Mouse (Mus musculus) MEL (cell line): ENCODE results near the gene Ripor3. TPM values are rescaled to one million over a fixed set of nuclear protein-coding genes. Genes with fewer than 3 reads are reported as not detected.

ENCODE experiments used
- DNase-seq: peaks from one replicate; pipeline ENCODE4 v3.0.0; 2011; ENCODE audit warnings: low read depth, low spot score
- H3K27ac ChIP-seq: 2 replicates; pipeline ENCODE4 v1.5.1; 2012; ENCODE audit warnings: low read depth, mild to moderate bottlenecking, control low read depth, low read length, moderate library complexity; ENCODE audit not compliant: control insufficient read depth
- H3K27me3 ChIP-seq, 2 experiments: fragments of 150-350 bp in 1 of 2; sonication (generic) in 1 of 2; 2 replicates each; pipeline ENCODE4 v1.6.1; 2012; ENCODE audit warnings: low read length in 2 of 2, mild to moderate bottlenecking in 2 of 2, improper control_type of control experiment in 1 of 2, moderate library complexity in 1 of 2; ENCODE audit not compliant: insufficient read depth in 2 of 2, control insufficient read depth in 1 of 2
- H3K36me3 ChIP-seq, 2 experiments: 2 replicates each; pipeline ENCODE4 v1.6.1; 2012 to 2014; ENCODE audit warnings: low read length in 2 of 2, improper control_type of control experiment in 1 of 2, inconsistent platforms in 1 of 2, mild to moderate bottlenecking in 1 of 2; ENCODE audit not compliant: insufficient read depth in 2 of 2, control insufficient read depth in 1 of 2
- H3K4me1 ChIP-seq, 2 experiments: fragments of 150-350 bp in 1 of 2; sonication (generic) in 1 of 2; 2 replicates each; pipeline ENCODE4 v1.6.1; 2012; ENCODE audit warnings: low read length in 2 of 2, improper control_type of control experiment in 1 of 2, mild to moderate bottlenecking in 1 of 2; ENCODE audit not compliant: insufficient read depth in 2 of 2, control insufficient read depth in 1 of 2
- H3K4me3 ChIP-seq, 2 experiments: fragments of 150-350 bp in 1 of 2; sonication (generic) in 1 of 2; 2 replicates each; pipeline ENCODE4 v1.5.1; 2012; ENCODE audit warnings: low read depth in 2 of 2, low read length in 2 of 2, mild to moderate bottlenecking in 2 of 2, moderate library complexity in 2 of 2, control low read depth in 1 of 2, improper control_type of control experiment in 1 of 2; ENCODE audit not compliant: control insufficient read depth in 1 of 2, insufficient read depth in 1 of 2
- H3K79me2 ChIP-seq: 2 replicates; pipeline ENCODE4 v1.6.1; 2012; ENCODE audit warnings: mild to moderate bottlenecking, low read length, moderate library complexity; ENCODE audit not compliant: control insufficient read depth, poor library complexity, insufficient read depth
- H3K9ac ChIP-seq: 2 replicates; pipeline ENCODE4 v1.6.1; 2012; ENCODE audit warnings: low read depth, mild to moderate bottlenecking, control low read depth, low read length, moderate library complexity; ENCODE audit not compliant: control insufficient read depth, poor library complexity, severe bottlenecking
- H3K9me3 ChIP-seq: fragments of 150-350 bp; sonication (generic); replicated peaks from 2 replicates; pipeline ENCODE4 v1.6.1; 2012; ENCODE audit warnings: mild to moderate bottlenecking, low read length, improper control_type of control experiment, moderate library complexity; ENCODE audit not compliant: insufficient read depth
- CHD2 ChIP-seq: IDR thresholded peaks from 2 replicates; pipeline ENCODE4 v1.6.1; 2011; ENCODE audit warnings: low read length, improper control_type of control experiment
- EP300 ChIP-seq, 2 experiments: IDR thresholded peaks; 2 replicates each; pipeline ENCODE4 v1.6.1; 2011; ENCODE audit warnings: improper control_type of control experiment in 2 of 2, low read length in 2 of 2, low read depth in 1 of 2, mild to moderate bottlenecking in 1 of 2
- ETS1 ChIP-seq: IDR thresholded peaks from 2 replicates; pipeline ENCODE4 v1.6.1; 2012; ENCODE audit warnings: low read depth, mild to moderate bottlenecking, inconsistent platforms, low read length, improper control_type of control experiment, moderate library complexity
- GABPA ChIP-seq: IDR thresholded peaks from 2 replicates; pipeline ENCODE4 v1.6.1; 2012; ENCODE audit warnings: low read depth, mild to moderate bottlenecking, inconsistent platforms, low read length, improper control_type of control experiment, moderate library complexity
- HCFC1 ChIP-seq: IDR thresholded peaks from 2 replicates; pipeline ENCODE4 v1.6.1; 2012; ENCODE audit warnings: low read depth, mild to moderate bottlenecking, inconsistent platforms, low read length, improper control_type of control experiment, moderate library complexity
- JUND ChIP-seq: IDR thresholded peaks from 2 replicates; pipeline ENCODE4 v1.6.1; 2011; ENCODE audit warnings: low read depth, mild to moderate bottlenecking, improper control_type of control experiment, low read length
- KAT2A ChIP-seq: conservative IDR thresholded peaks from 2 replicates; pipeline ENCODE4 v1.6.1; 2012; ENCODE audit warnings: low read depth, low read length, improper control_type of control experiment, inconsistent platforms
- MAX ChIP-seq: IDR thresholded peaks from 2 replicates; pipeline ENCODE4 v1.6.1; 2011; ENCODE audit warnings: low read length, improper control_type of control experiment
- MAZ ChIP-seq: IDR thresholded peaks from 2 replicates; pipeline ENCODE4 v1.6.1; 2012; ENCODE audit warnings: low read depth, mild to moderate bottlenecking, inconsistent platforms, low read length, improper control_type of control experiment
- MEF2A ChIP-seq: IDR thresholded peaks from 2 replicates; pipeline ENCODE4 v1.6.1; 2014; ENCODE audit warnings: low read depth, mild to moderate bottlenecking, inconsistent platforms, low read length, improper control_type of control experiment; ENCODE audit not compliant: poor library complexity, insufficient replicate concordance, severe bottlenecking; ENCODE audit errors: extremely low read depth
- MXI1 ChIP-seq: IDR thresholded peaks from 2 replicates; pipeline ENCODE4 v1.6.1; 2011; ENCODE audit warnings: mild to moderate bottlenecking, low read depth, low read length, improper control_type of control experiment
- MYB ChIP-seq: IDR thresholded peaks from 2 replicates; pipeline ENCODE4 v1.6.1; 2011; ENCODE audit warnings: mild to moderate bottlenecking, low read depth, low read length, improper control_type of control experiment
- MYC ChIP-seq: IDR thresholded peaks from 2 replicates; pipeline ENCODE4 v1.6.1; 2011; ENCODE audit warnings: low read depth, mild to moderate bottlenecking, low read length, improper control_type of control experiment, moderate library complexity
- NELFE ChIP-seq: IDR thresholded peaks from 2 replicates; pipeline ENCODE4 v1.6.1; 2011; ENCODE audit warnings: low read depth, low read length, improper control_type of control experiment
- POLR2AphosphoS2 ChIP-seq: IDR thresholded peaks from 2 replicates; pipeline ENCODE4 v1.6.1; 2011; ENCODE audit warnings: low read length, improper control_type of control experiment
- RAD21 ChIP-seq: IDR thresholded peaks from 2 replicates; pipeline ENCODE4 v1.6.1; 2011; ENCODE audit warnings: mild to moderate bottlenecking, low read depth, low read length, improper control_type of control experiment
- RCOR1 ChIP-seq: IDR thresholded peaks from 2 replicates; pipeline ENCODE4 v1.6.1; 2012; ENCODE audit warnings: low read depth, mild to moderate bottlenecking, inconsistent platforms, low read length, improper control_type of control experiment
- SIN3A ChIP-seq: IDR thresholded peaks from 2 replicates; pipeline ENCODE4 v1.6.1; 2012; ENCODE audit warnings: low read length, improper control_type of control experiment, inconsistent platforms
- SMC3 ChIP-seq: IDR thresholded peaks from 2 replicates; pipeline ENCODE4 v1.6.1; 2011; ENCODE audit warnings: low read depth, low read length, improper control_type of control experiment
- TBP ChIP-seq: IDR thresholded peaks from 2 replicates; pipeline ENCODE4 v1.8.0; 2011; ENCODE audit warnings: low read depth, low read length, improper control_type of control experiment
- TCF12 ChIP-seq: IDR thresholded peaks from 2 replicates; pipeline ENCODE4 v1.6.1; 2014; ENCODE audit warnings: low read depth, mild to moderate bottlenecking, inconsistent platforms, low read length, improper control_type of control experiment, moderate library complexity
- UBTF ChIP-seq: IDR thresholded peaks from 2 replicates; pipeline ENCODE4 v1.6.1; 2012; ENCODE audit warnings: low read depth, mild to moderate bottlenecking, inconsistent platforms, low read length, improper control_type of control experiment, moderate library complexity, borderline replicate concordance; ENCODE audit not compliant: insufficient read depth
- USF1 ChIP-seq: IDR thresholded peaks from 2 replicates; pipeline ENCODE4 v1.6.1; 2014; ENCODE audit warnings: low read depth, mild to moderate bottlenecking, inconsistent platforms, low read length, improper control_type of control experiment, moderate library complexity
- USF2 ChIP-seq, 2 experiments: IDR thresholded peaks; 2 replicates each; pipeline ENCODE4 v1.6.1; 2011 to 2012; ENCODE audit warnings: improper control_type of control experiment in 2 of 2, low read length in 2 of 2, borderline replicate concordance in 1 of 2, inconsistent platforms in 1 of 2, low read depth in 1 of 2, mild to moderate bottlenecking in 1 of 2; ENCODE audit not compliant: insufficient read depth in 1 of 2
- ZC3H11A ChIP-seq: IDR thresholded peaks from 2 replicates; pipeline ENCODE4 v1.6.1; 2012; ENCODE audit warnings: low read depth, mild to moderate bottlenecking, inconsistent platforms, low read length, improper control_type of control experiment
- ZKSCAN1 ChIP-seq: IDR thresholded peaks from 2 replicates; pipeline ENCODE4 v1.6.1; 2012; ENCODE audit warnings: low read depth, mild to moderate bottlenecking, inconsistent platforms, low read length, improper control_type of control experiment, moderate library complexity
- ZMIZ1 ChIP-seq: IDR thresholded peaks from 2 replicates; pipeline ENCODE4 v1.6.1; 2012; ENCODE audit warnings: low read depth, mild to moderate bottlenecking, inconsistent platforms, low read length, improper control_type of control experiment, moderate library complexity
- ZNF384 ChIP-seq: IDR thresholded peaks from 2 replicates; pipeline ENCODE4 v1.6.1; 2012; ENCODE audit warnings: low read depth, mild to moderate bottlenecking, inconsistent platforms, low read length, improper control_type of control experiment
- polyA plus RNA-seq, 2 experiments: library from polyadenylated mRNA; stranded (reverse) in 1 of 2; unstranded in 1 of 2; fragments of >175 nt in 1 of 2; fragments of >200 nt in 1 of 2; gene quantifications; 2 replicates each; pipeline versions ENCODE4 v1.2.1 to v1.2.4; 2012; ENCODE audit warnings: low replicate concordance in 2 of 2, low read depth in 1 of 2; ENCODE audit not compliant: insufficient read length in 2 of 2, insufficient read depth in 1 of 2, missing spikeins in 1 of 2
- total RNA-seq: library from RNA; depleted of rRNA; stranded (reverse); fragments of 300-350 nt; gene quantifications from 2 replicates; pipeline ENCODE4 v1.2.3, GENCODE M21; 2012

Gene Ripor3
- total and polyA plus RNA-seq, 3 experiments, result not detected

DNA sequence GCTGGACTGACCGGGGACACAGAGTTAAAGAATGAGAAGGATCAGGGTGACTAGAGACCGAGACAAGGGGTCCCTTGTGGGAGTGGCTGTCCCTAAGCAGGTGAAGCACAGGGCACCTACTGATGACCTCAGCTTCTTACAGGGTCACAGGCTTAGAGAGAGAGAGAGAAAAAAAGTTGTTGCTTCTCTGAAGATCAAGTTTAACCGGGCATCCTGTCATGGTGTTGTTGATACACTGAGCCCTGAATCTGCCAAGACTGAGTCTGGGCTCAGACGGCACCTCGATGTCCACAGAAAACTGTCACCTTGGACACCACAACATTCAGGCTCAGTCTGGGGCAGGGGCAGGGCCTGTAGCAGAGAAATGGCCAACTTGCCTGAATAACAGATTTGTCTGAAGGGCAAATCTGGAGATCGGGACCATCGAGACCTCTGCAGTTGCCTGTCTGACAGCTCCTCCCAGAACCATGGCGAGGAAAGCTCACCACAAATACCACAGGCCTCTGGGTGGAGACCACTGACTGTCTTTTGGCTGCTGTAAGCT is 13.7 kb downstream of the Ripor3 start:
- peaks cover 0 to 1% of the 10 kb centered on the region in 2 experiments; a peak in 2 of 4 replicates for H3K27me3 ChIP-seq
- no peak for DNase-seq
- H3K4me3 ChIP-seq, result no peak overlapping the region
- H3K36me3 ChIP-seq, result no peaks in the 10 kb centered on the region
- no peak overlapping the region for H3K27ac ChIP-seq
- TF ChIP-seq SMC3 (no peak), MYC (no peak), ZKSCAN1 (no peak), GABPA (no peak), MXI1 (no peak), HCFC1 (no peak), USF1 (no peak), POLR2AphosphoS2 (no peak), MAZ (no peak), JUND (no peak), USF2 (IDR thresholded peaks at IDR 0.05; ENCODE audit: borderline replicate concordance in 1 of 2, insufficient read depth in 1 of 2, low read depth in 1 of 2, low read length in 2 of 2) (no peak)
- no peaks in the 10 kb centered on the region for H3K79me2 ChIP-seq
- H3K9me3 ChIP-seq, result no peaks in the 10 kb centered on the region
- H3K4me1 ChIP-seq, result no peaks in the 10 kb centered on the region
- H3K9ac ChIP-seq, result no peak overlapping the region

DNA sequence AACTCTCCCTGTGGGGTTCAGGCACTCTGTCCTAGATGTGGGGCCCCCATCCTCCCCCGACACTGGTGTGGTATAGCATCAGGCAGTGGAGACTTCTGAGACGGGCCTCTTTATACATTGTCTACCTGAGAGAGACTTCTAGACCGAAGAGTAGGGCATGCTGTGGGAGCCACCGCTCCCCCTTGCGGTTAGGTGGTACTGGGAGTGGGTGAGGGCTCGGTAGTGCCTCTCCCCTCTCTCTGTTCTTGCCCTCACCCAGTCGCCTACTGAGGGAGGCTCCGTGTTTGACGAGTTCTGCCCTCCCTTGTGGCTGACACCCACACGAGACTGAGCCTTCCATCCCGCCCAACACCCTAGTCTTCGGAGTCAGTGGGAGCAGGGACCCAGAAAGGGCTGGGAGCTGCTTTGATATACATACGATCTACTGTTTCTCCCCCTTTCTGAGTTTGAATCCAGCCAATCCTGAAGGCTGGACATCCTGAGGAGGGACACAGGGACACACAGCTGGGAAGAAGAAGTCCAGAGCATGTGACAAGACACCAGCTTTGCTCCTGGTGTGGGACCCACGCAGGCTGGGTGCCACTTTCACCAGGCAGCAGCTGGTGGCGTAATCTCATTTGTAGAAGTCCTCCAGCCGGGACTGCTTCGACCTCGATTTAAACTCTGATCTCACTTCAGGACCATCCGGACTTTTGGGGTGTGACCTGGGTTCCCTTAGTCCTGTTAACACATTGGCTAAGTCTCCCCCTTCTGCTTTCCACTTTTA is 14.4 kb downstream of the Ripor3 start:
- H3K27me3 ChIP-seq, result peaks cover 0 to 1% of the 10 kb centered on the region in 2 experiments; a peak in 2 of 4 replicates

DNA sequence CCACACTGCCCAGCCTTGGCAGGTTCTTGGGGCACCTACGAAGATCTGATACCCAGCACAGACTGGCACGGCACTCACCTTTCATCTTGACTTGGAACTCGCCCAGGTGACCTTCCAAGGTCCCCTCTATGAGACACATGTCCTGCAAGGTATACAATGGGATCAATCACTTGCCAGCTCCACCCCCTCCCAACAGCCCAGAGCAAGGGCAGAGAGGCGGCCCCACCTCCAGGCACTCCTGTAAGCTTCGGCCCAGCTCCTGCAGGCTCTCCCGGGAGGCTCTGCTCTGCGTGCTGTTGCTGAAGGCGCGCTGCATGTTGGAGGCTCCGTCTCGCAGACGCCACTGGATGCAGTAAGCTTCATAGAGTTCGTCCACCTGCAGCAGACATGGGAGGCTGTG is 17.2 kb downstream of the Ripor3 start:
- Histone ChIP-seq H3K27ac (no peak overlapping the region), H3K4me3 (no peak overlapping the region), H3K79me2 (no peaks in the 10 kb centered on the region), H3K27me3 (peaks cover 1 to 2% of the 10 kb centered on the region in 2 experiments; a peak in 2 of 4 replicates), H3K9me3 (no peaks in the 10 kb centered on the region), H3K4me1 (no peaks in the 10 kb centered on the region), H3K9ac (no peak overlapping the region), H3K36me3 (no peaks in the 10 kb centered on the region)
- no peak for DNase-seq
- TF ChIP-seq HCFC1 (no peak), MYB (no peak), ETS1 (no peak), JUND (no peak), MEF2A (no peak), MAX (no peak), ZMIZ1 (no peak), CHD2 (no peak), ZNF384 (no peak), RCOR1 (no peak), ZC3H11A (no peak), RAD21 (no peak), POLR2AphosphoS2 (no peak), NELFE (no peak)

More for the DNA sequence above, 14.4 kb downstream of the Ripor3 start:
- no peak overlapping the region for H3K27ac ChIP-seq
- H3K9me3 ChIP-seq, result no peaks in the 10 kb centered on the region
- no peak for TF ChIP-seq TCF12
- no peak for TF ChIP-seq SIN3A
- no peak for TF ChIP-seq UBTF
- no peak for TF ChIP-seq EP300 (IDR thresholded peaks at IDR 0.05; ENCODE audit: low read depth in 1 of 2, low read length in 2 of 2)
- no peak for TF ChIP-seq TBP
- TF ChIP-seq KAT2A, result no peak
- H3K4me3 ChIP-seq, result no peak overlapping the region
- H3K9ac ChIP-seq, result no peak overlapping the region
- no peaks in the 10 kb centered on the region for H3K36me3 ChIP-seq
- no peaks in the 10 kb centered on the region for H3K4me1 ChIP-seq
- no peak for DNase-seq
- no peaks in the 10 kb centered on the region for H3K79me2 ChIP-seq
